Mouse (Mus musculus): ENCODE data around the gene Gm4131. TPM values are rescaled to one million over a fixed set of nuclear protein-coding genes. Genes with fewer than 3 reads are reported as not detected.

The Gm4131 gene
- polyA plus RNA-seq, 1 experiment from 2014 or later, result not detected

DNA sequence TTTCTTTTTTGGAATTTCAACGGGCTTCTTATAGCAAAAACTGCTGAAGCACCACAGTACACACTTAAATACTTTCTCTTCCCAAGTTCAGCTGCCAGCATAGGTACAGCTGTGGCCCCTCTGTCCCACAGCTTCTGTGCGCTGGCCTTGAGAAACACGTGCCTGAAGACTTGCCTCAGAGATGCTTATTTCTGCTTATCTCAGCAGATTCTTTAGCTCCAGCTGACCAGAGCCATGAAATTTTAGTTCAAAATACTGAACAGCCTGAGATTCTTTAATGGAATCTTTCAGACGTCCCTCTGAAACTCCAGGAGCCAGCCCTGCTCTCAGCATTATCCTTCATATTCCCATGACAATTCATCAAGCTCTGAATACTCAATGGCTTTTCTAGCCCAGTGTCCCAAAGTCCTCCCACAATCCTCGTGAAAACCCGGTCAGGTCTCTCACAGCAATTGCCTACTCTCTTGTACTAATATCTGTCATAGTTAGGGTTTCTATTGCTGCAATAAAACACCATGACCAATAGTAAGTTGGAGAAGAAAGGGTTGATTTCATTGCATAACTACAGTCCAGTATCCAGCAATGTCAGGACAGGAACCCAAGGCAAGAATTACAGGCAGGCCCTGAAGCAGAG, 98.5 kb downstream of the Gm4131 start:
- Histone ChIP-seq H3K27ac (ENCODE audit: low read length) (no peak overlapping the region), H3K4me1 (ENCODE audit: control insufficient read depth, insufficient read depth, low read length) (no peaks in the 10 kb centered on the region), H3K9me3 (ENCODE audit: control insufficient read depth, low read depth, low read length) (no peaks in the 10 kb centered on the region), H3K9ac (replicated peaks; ENCODE audit: low read depth, low read length) (no peak overlapping the region), H3K4me3 (ENCODE audit: low read depth, low read length) (no peak overlapping the region), H3K27me3 (ENCODE audit: control insufficient read depth, insufficient read depth, low read length) (no peaks in the 10 kb centered on the region), H3K4me2 (replicated peaks; ENCODE audit: low read depth, low read length) (no peak overlapping the region), H3K36me3 (ENCODE audit: control insufficient read depth, insufficient read depth, low read length) (no peaks in the 10 kb centered on the region)
- 66% methylated on average over 6 of the region's 6 CpGs for WGBS
- no peak for ATAC-seq (ENCODE audit: insufficient number of reproducible peaks, insufficient read depth, low FRiP score, low read depth)

DNA sequence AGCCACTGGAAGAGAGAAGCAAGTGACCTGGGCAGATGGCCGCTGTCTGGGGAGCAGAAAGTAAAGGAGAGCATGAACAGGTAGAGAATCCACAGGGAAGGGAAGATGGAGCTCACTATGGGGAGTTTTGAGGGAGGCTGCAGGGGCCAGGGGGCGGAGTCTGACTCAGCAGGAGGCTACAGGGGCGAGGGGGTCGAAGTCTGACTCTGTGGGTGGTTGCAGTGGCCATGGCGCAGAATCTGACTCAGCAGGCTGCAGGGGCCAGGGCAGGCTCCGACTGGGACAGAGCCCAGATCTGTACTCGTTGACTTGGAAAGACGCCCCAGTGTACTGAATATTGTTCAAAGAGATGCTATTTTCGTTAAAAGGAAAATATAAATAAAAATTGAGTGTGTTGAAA, 101.8 kb downstream of the Gm4131 start:
- no peaks in the 10 kb centered on the region for H3K4me1 ChIP-seq (ENCODE audit: control insufficient read depth, insufficient read depth, low read length)
- WGBS, result 24% methylated on average over 9 of the region's 9 CpGs
- no peak overlapping the region for H3K27ac ChIP-seq (ENCODE audit: low read length)
- no peaks in the 10 kb centered on the region for H3K27me3 ChIP-seq (ENCODE audit: control insufficient read depth, insufficient read depth, low read length)
- no peaks in the 10 kb centered on the region for H3K36me3 ChIP-seq (ENCODE audit: control insufficient read depth, insufficient read depth, low read length)
- H3K4me2 ChIP-seq (replicated peaks; ENCODE audit: low read depth, low read length), result no peak overlapping the region
- H3K4me3 ChIP-seq (ENCODE audit: low read depth, low read length), result no peak overlapping the region
- no peaks in the 10 kb centered on the region for H3K9me3 ChIP-seq (ENCODE audit: control insufficient read depth, low read depth, low read length)
- H3K9ac ChIP-seq (replicated peaks; ENCODE audit: low read depth, low read length), result no peak overlapping the region
- no peak for ATAC-seq (ENCODE audit: insufficient number of reproducible peaks, insufficient read depth, low FRiP score, low read depth)

DNA sequence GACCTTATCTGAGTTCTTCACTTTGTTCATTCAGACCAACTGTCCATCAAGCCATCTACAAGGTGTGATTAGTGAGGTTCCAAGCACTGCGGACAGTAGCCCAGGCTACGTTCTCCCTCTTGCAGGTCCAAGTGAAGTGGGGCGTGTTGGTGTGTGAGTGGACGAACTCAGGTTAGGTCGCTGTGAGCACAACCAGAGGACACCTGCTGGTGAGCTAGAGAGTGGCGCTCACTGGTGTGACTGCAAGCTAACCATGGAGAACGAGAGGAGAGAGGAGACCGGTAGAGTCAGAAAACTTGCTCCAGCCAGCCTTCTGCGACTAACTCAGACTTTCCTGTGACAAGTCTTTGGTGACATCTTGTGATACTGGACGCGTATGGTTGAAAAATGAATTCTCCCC, 107.2 kb downstream of the Gm4131 start:
- Histone ChIP-seq H3K9me3 (ENCODE audit: control insufficient read depth, low read depth, low read length) (no peaks in the 10 kb centered on the region), H3K36me3 (ENCODE audit: control insufficient read depth, insufficient read depth, low read length) (no peaks in the 10 kb centered on the region), H3K4me3 (ENCODE audit: low read depth, low read length) (no peak overlapping the region), H3K27me3 (ENCODE audit: control insufficient read depth, insufficient read depth, low read length) (no peaks in the 10 kb centered on the region), H3K9ac (replicated peaks; ENCODE audit: low read depth, low read length) (no peak overlapping the region), H3K27ac (ENCODE audit: low read length) (no peak overlapping the region), H3K4me1 (ENCODE audit: control insufficient read depth, insufficient read depth, low read length) (0 out of 2 replicates have a peak, but pooled peaks cover under 1% of the 10 kb centered on the region), H3K4me2 (replicated peaks; ENCODE audit: low read depth, low read length) (no peak overlapping the region)
- 63% methylated on average over 11 of the region's 11 CpGs for WGBS
- no peak for ATAC-seq (ENCODE audit: insufficient number of reproducible peaks, insufficient read depth, low FRiP score, low read depth)

DNA sequence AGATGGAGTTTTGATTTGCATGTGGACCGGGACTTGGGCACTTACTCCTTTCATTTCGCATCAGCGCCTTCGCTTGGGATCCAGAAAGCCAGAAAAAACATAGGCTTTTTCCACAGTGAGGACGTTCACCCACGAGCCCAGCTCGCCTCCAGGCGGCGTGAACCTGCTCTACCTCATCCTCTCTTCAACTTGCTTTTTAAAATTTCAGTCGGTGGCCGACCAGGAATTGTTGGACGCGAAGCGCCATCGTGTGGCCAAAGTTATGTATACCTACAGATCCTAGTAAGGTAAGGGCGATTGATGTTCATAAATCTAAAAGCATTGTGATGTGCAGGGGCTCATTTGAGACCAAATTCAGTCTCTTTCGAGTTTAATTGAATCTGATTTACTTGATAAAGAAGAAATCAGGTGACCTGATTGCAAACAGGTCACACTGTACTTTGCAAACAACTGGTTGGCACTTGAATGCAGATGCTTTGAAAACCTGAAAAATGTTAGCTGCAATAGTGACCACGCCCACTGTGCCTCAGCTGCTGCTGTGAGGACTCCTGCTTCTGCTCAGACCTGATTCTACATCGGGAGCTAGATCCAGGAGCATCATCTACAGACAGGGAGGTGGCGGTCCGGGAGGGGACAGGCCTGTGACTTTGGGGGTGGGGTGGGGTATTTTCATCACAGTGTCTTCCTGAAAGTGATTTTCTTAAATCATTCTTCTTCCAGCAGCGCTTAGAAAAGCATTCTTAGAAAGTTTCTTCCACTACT, 109.1 kb downstream of the Gm4131 start:
- no peaks in the 10 kb centered on the region for H3K9me3 ChIP-seq (ENCODE audit: control insufficient read depth, low read depth, low read length)

DNA sequence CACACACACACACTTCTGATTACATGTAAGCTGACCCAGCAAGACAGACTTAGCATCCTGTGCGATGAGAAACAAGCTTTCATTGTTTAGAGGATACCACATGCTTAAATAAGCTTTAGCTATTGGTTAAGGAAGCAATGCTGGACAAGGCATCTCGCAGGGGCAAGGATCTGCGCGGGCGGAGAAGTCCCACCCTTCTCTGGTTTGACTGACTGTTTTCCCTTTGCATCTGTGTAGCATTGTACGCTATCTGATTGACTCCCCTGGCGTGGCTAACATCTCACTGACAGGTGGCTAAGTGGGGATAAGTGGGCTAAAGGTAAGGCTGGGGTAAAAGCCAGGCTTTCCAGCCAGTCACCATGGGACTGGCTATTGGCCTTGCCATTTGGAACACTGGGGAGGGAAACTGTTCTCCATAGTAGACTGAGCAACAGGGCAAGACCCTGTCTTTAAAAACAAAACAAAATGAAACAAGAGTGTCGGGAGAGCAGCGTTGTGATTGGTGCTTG, 110.4 kb downstream of the Gm4131 start, which contains the start of gene Gucy1b2:
TSS of gene Gucy1b2 (minus strand) at position 51 of the 509 bp plus-strand sequence.
- H3K27me3 ChIP-seq (ENCODE audit: control insufficient read depth, insufficient read depth, low read length), result no peaks in the 10 kb centered on the region
- no peaks in the 10 kb centered on the region for H3K36me3 ChIP-seq (ENCODE audit: control insufficient read depth, insufficient read depth, low read length)
- no peak within 1 kb of the TSS for H3K4me2 ChIP-seq (replicated peaks; ENCODE audit: low read depth, low read length)
- H3K4me1 ChIP-seq (ENCODE audit: control insufficient read depth, insufficient read depth, low read length), result 0 out of 2 replicates have a peak, but pooled peaks cover 4% of the 10 kb centered on the region
- no peak within 1 kb of the TSS for H3K4me3 ChIP-seq (ENCODE audit: low read depth, low read length)
- 55% methylated on average over 9 of the region's 9 CpGs for WGBS
- H3K9ac ChIP-seq (replicated peaks; ENCODE audit: low read depth, low read length), result no peak within 1 kb of the TSS; the same call in 1 of the 2 replicates
- ATAC-seq (ENCODE audit: insufficient number of reproducible peaks, insufficient read depth, low FRiP score, low read depth), result no peak
- H3K9me3 ChIP-seq (ENCODE audit: control insufficient read depth, low read depth, low read length), result no peaks in the 10 kb centered on the region
- no peak within 1 kb of the TSS for H3K27ac ChIP-seq (ENCODE audit: low read length)

More for the DNA sequence above, 109.1 kb downstream of the Gm4131 start:
- H3K36me3 ChIP-seq (ENCODE audit: control insufficient read depth, insufficient read depth, low read length), result no peaks in the 10 kb centered on the region
- no peak overlapping the region for H3K4me3 ChIP-seq (ENCODE audit: low read depth, low read length)
- H3K27me3 ChIP-seq (ENCODE audit: control insufficient read depth, insufficient read depth, low read length), result no peaks in the 10 kb centered on the region
- no peak overlapping the region; the same call in 1 of the 2 replicates for H3K9ac ChIP-seq (replicated peaks; ENCODE audit: low read depth, low read length)
- H3K4me2 ChIP-seq (replicated peaks; ENCODE audit: low read depth, low read length), result no peak overlapping the region
- H3K4me1 ChIP-seq (ENCODE audit: control insufficient read depth, insufficient read depth, low read length), result 0 out of 2 replicates have a peak, but pooled peaks cover 4% of the 10 kb centered on the region
- H3K27ac ChIP-seq (ENCODE audit: low read length), result no peak overlapping the region
- 19% methylated on average over 22 of the region's 22 CpGs for WGBS
- no peak for ATAC-seq (ENCODE audit: insufficient number of reproducible peaks, insufficient read depth, low FRiP score, low read depth)

DNA sequence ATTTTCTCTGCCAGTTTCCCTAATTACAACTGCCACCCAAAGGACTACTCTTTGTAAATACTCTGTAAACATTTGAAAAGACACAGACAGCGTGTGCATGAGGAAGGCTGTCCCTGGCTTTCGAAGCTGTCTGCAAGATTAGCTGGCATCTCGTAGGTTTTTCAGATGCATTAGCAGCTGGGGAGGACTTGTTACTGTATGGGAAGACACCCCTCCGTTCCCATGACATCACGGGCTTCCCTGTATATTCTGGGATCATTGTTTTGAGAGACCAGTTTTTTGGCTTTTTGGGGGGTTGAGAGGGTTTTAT, 111.2 kb downstream of the Gm4131 start:
- H3K4me3 ChIP-seq (ENCODE audit: low read depth, low read length), result no peak overlapping the region
- 78% methylated on average over 5 of the region's 5 CpGs for WGBS
- ATAC-seq (ENCODE audit: insufficient number of reproducible peaks, insufficient read depth, low FRiP score, low read depth), result no peak
- H3K4me2 ChIP-seq (replicated peaks; ENCODE audit: low read depth, low read length), result no peak overlapping the region
- 0 out of 2 replicates have a peak, but pooled peaks cover 4% of the 10 kb centered on the region for H3K4me1 ChIP-seq (ENCODE audit: control insufficient read depth, insufficient read depth, low read length)
- H3K27ac ChIP-seq (ENCODE audit: low read length), result no peak overlapping the region
- no peaks in the 10 kb centered on the region for H3K36me3 ChIP-seq (ENCODE audit: control insufficient read depth, insufficient read depth, low read length)
- no peaks in the 10 kb centered on the region for H3K27me3 ChIP-seq (ENCODE audit: control insufficient read depth, insufficient read depth, low read length)
- no peaks in the 10 kb centered on the region for H3K9me3 ChIP-seq (ENCODE audit: control insufficient read depth, low read depth, low read length)
- no peak overlapping the region for H3K9ac ChIP-seq (replicated peaks; ENCODE audit: low read depth, low read length)

DNA sequence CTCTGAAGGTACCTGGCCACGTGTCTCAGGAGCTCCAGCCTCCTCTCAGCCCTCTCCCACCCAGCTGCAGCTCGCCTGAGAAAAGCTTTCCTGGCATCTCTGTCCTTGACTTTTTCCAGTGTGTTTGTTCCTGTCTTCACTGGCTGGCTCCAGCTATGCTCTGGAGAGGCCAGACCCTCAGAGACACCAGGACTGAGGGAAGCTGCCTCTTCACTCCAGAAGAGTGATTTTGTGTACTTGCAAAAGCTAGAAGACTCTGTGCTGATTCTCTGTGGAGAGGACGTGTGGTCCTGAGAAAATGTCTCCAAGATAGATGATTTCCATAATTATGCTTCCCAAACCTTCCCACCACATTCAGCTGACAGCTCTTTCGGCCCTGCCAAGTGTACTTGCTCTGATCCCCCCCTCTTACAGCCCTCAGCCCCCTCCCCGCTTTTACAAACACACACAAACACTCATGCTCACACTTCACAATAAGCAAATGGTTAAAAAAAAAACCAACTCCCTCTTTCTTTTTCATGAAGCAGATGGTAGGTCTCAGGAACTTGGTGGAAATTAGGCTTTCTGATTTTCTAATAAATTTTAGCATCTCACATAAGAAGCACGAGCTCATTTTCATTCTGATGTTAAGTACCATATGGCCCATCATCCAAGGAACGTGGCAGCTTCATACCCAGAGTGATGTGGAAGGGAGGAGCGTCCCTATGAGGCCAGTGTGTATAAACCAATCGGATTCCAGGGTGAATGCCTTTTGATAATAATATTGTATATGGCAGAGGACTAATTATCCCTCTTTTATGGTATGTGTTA, 111.8 kb downstream of the Gm4131 start:
- H3K4me1 ChIP-seq (ENCODE audit: control insufficient read depth, insufficient read depth, low read length), result 0 out of 2 replicates have a peak, but pooled peaks cover 4% of the 10 kb centered on the region
- no peak overlapping the region for H3K4me3 ChIP-seq (ENCODE audit: low read depth, low read length)
- no peak overlapping the region for H3K4me2 ChIP-seq (replicated peaks; ENCODE audit: low read depth, low read length)
- H3K36me3 ChIP-seq (ENCODE audit: control insufficient read depth, insufficient read depth, low read length), result no peaks in the 10 kb centered on the region
- H3K9ac ChIP-seq (replicated peaks; ENCODE audit: low read depth, low read length), result no peak overlapping the region
- 49% methylated on average over 9 of the region's 9 CpGs for WGBS
- no peaks in the 10 kb centered on the region for H3K27me3 ChIP-seq (ENCODE audit: control insufficient read depth, insufficient read depth, low read length)
- ATAC-seq (ENCODE audit: insufficient number of reproducible peaks, insufficient read depth, low FRiP score, low read depth), result no peak
- H3K27ac ChIP-seq (ENCODE audit: low read length), result no peak overlapping the region
- H3K9me3 ChIP-seq (ENCODE audit: control insufficient read depth, low read depth, low read length), result no peaks in the 10 kb centered on the region

DNA sequence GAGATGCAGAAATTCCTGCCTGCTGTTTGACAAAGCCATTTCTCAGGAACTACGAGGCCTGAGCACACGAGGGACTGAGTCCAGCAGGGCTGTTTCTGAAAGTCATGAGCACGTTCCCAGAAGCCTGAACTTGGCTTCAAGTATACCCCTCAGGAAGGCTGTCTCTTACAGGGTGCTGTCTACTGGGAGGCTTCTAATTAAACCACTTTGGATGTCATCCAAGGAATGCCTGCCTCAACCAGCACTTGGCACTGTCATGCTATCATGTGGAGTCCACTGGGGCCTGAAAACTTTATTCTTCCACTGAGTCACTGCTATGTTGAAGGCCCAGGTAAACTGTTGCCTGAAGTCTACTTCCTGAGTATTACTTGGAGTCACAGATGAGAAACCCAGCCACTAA, 112.6 kb downstream of the Gm4131 start:
- 53% methylated on average over 3 of the region's 3 CpGs for WGBS
- no peak overlapping the region for H3K9ac ChIP-seq (replicated peaks; ENCODE audit: low read depth, low read length)
- H3K27ac ChIP-seq (ENCODE audit: low read length), result no peak overlapping the region

More for the DNA sequence above, 112.6 kb downstream of the Gm4131 start:
- H3K4me3 ChIP-seq (ENCODE audit: low read depth, low read length), result no peak overlapping the region
- H3K4me2 ChIP-seq (replicated peaks; ENCODE audit: low read depth, low read length), result no peak overlapping the region
- no peaks in the 10 kb centered on the region for H3K27me3 ChIP-seq (ENCODE audit: control insufficient read depth, insufficient read depth, low read length)
- no peaks in the 10 kb centered on the region for H3K36me3 ChIP-seq (ENCODE audit: control insufficient read depth, insufficient read depth, low read length)
- no peak for ATAC-seq (ENCODE audit: insufficient number of reproducible peaks, insufficient read depth, low FRiP score, low read depth)
- H3K4me1 ChIP-seq (ENCODE audit: control insufficient read depth, insufficient read depth, low read length), result 0 out of 2 replicates have a peak, but pooled peaks cover 4% of the 10 kb centered on the region
- no peaks in the 10 kb centered on the region for H3K9me3 ChIP-seq (ENCODE audit: control insufficient read depth, low read depth, low read length)
